Mouse (Mus musculus): Measurements from ENCODE around the gene Cdc7.

The Cdc7 gene

GRCm38 (mm10) chr5:107022064-107022428, 57.9 kb downstream of the Cdc7 start:
- CTCF ChIA-PET: no interaction called here

GRCm38 (mm10) chr5:107023951-107024350, 59.8 kb downstream of the Cdc7 start:
- CTCF ChIA-PET: no interaction called here

GRCm38 (mm10) chr5:107025371-107025770, 61.2 kb downstream of the Cdc7 start:
- CTCF ChIA-PET: no interaction called here

GRCm38 (mm10) chr5:107025809-107026208, 61.7 kb downstream of the Cdc7 start:
- CTCF ChIA-PET: no interaction called here

- CTCF ChIA-PET: no interaction called here
Measured at GRCm38 (mm10) chr5:107027616-107028015, 63.5 kb downstream of the Cdc7 start.

- CTCF ChIA-PET: interaction anchor here (0.7 kb wide), 1 partner anchor 29 kb away, joined by 3 read pairs; no protein-coding TSS in a partner anchor
Measured at GRCm38 (mm10) chr5:107028557-107028956, 64.4 kb downstream of the Cdc7 start.

GRCm38 (mm10) chr5:107029801-107030200, 65.7 kb downstream of the Cdc7 start:
- CTCF ChIA-PET: no interaction called here

GRCm38 (mm10) chr5:107030821-107031220, 66.7 kb downstream of the Cdc7 start:
- CTCF ChIA-PET: no interaction called here

All from spleen, embryonic (tissue).